Mouse (Mus musculus) cerebellum, adult 2 months (tissue): ENCODE measurements around the gene Dhx16. TPM values are rescaled to one million over a fixed set of nuclear protein-coding genes. Genes with fewer than 3 reads are reported as not detected.
A peak's percentile ranks its signal among the peaks of the same experiment; 100 is the strongest.

ENCODE experiments used
- DNase-seq, 2 experiments: peaks; one replicate each; pipeline ENCODE4 v3.0.0; 2021
- H3K27ac ChIP-seq: fragments of 200-500 bp; 2 replicates; pipeline ENCODE4 v1.5.1; 2012; ENCODE audit warnings: low read length, control low read depth, inconsistent platforms; ENCODE audit not compliant: insufficient read depth
- H3K27me3 ChIP-seq: fragments of 200-500 bp; 2 replicates; pipeline ENCODE4 v1.6.1; 2012; ENCODE audit warnings: inconsistent platforms, mild to moderate bottlenecking, low read length, moderate library complexity; ENCODE audit not compliant: control insufficient read depth, insufficient read depth
- H3K4me1 ChIP-seq: fragments of 200-500 bp; 2 replicates; pipeline ENCODE4 v1.6.1; 2011; ENCODE audit warnings: low read length; ENCODE audit not compliant: control insufficient read depth, insufficient read depth
- H3K4me3 ChIP-seq: fragments of 200-500 bp; replicated peaks from 2 replicates; pipeline ENCODE3; 2011; ENCODE audit warnings: mild to moderate bottlenecking, low read depth, low read length, control low read depth; ENCODE audit not compliant: insufficient read depth
- CTCF ChIP-seq: fragments of 200-500 bp; IDR thresholded peaks from 2 replicates; pipeline ENCODE4 v1.5.1; 2011; ENCODE audit warnings: low read depth, mild to moderate bottlenecking, control low read depth, low read length, moderate library complexity, borderline replicate concordance; ENCODE audit not compliant: insufficient read depth
- POLR2A ChIP-seq: fragments of 200-500 bp; IDR thresholded peaks from 2 replicates; pipeline ENCODE4 v1.6.1; 2011; ENCODE audit warnings: low read length, control low read depth, borderline replicate concordance; ENCODE audit not compliant: insufficient read depth
- WGBS: fragments of 180-500 bp; shearing (Covaris S2); methylation state at CpG from one replicate; pipeline ENCODE4 v1.1.7; 2018; 5-methylcytosine and 5-hydroxymethylcytosine counted together
- polyA plus RNA-seq: library from polyadenylated mRNA; depleted of rRNA; stranded (reverse); fragments of >200 nt; gene quantifications from 2 replicates; pipeline ENCODE4 v1.2.3, GENCODE M21; 2012

Dhx16 gene
- polyA plus RNA-seq, 1 experiment = 52.2 TPM

DNA sequence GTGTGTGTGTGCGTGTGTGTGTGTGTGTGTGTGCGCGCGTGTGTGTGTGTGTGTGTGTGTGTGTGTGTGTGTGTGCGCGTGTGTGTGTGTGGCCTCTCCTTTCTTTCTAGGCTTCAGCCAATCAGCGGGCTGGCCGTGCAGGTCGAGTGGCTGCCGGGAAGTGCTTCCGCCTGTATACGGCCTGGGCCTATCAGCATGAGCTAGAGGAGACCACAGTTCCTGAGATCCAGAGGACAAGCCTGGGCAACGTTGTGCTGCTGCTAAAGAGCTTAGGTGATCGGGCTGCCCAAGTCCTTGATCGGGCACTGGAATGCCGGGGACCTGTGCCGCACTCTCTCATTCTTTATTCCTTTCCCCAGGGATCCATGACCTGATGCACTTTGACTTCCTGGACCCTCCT is 8.1 kb downstream of the Dhx16 start:
- no peak for TF ChIP-seq POLR2A
- TF ChIP-seq CTCF = no peak
- Histone ChIP-seq H3K27me3 (no peaks in the 10 kb centered on the region), H3K4me1 (no peaks in the 10 kb centered on the region), H3K4me3 (no peak overlapping the region), H3K27ac (no peak overlapping the region)
- WGBS = 82% methylated on average over 10 of the region's 17 CpGs
- DNase-seq = no peak

DNA sequence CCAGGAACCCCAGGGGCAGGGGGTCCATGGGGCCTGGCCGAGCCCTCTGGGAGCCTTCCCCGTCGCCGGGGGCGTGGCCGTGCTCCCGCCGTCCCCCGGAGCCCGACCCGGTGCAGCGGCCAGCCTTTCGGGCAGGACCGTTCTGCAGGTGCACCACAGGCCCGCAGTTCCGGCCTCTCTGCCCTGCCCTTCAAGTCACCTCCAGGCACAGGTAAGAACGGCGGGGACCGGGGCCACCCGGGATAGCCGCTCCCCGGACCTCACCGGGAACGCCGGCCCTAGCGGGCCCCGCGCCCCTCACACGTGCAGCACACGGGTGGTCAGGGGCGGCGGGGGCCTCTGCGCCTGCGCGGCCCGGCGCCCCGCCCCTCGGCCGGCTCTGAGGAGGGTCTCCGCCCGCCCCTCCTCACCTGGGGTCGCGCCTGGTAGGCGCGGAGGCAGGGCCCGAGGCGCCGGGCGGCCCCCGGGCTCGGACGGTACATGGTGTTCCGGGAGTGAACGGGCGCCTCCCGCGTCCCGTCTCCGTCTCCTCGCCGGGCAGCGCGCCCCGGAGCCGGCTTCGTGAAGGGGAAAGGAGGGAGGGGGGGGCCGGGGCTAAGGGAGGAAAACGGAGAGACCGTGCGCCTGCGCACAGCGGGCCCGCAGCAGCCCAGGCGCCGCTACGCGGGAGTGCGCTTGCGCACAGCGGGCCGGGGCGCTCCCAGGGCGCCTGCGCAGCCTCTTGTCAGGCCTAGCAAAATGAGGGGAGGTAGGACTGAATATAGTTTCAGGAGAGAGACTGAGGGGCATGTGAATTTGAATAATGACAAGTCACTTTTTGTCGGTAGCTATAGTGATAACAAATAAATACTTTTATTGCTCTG is 17.4 kb downstream of the Dhx16 start, which contains the start of gene 2310061I04Rik:
Gene 2310061I04Rik (minus strand): TSS at position 651 of the 863 bp plus-strand sequence.
- Histone ChIP-seq H3K4me1 (peaks cover 18% of the 10 kb centered on the region), H3K27ac (peak within 1 kb of the TSS; percentile 98), H3K27me3 (no peaks in the 10 kb centered on the region), H3K4me3 (peak within 1 kb of the TSS; percentile 91)
- peak; percentile 94 to 95 for DNase-seq
- under 1% methylated on average over 68 of the region's 86 CpGs for WGBS
- TF ChIP-seq CTCF = no peak
- TF ChIP-seq POLR2A = peak; percentile 74; the same call in 1 of the 2 replicates

- H3K27ac ChIP-seq = peak overlapping the region; percentile 38
- H3K4me3 ChIP-seq = peak overlapping the region; percentile 91
- DNase-seq = peak in 1 of 2 experiments; percentile 54
- H3K27me3 ChIP-seq = no peaks in the 10 kb centered on the region
- 40% methylated on average over 23 of the region's 23 CpGs for WGBS
- H3K4me1 ChIP-seq = peaks cover 18% of the 10 kb centered on the region
- TF ChIP-seq CTCF (no peak), POLR2A (no peak)
These were observed 18.3 kb downstream of the Dhx16 start for GRCm38 (mm10) chr17:35897644-35898573.

- H3K27ac ChIP-seq = no peak overlapping the region
- 91% methylated on average over 3 of the region's 3 CpGs for WGBS
- no peak overlapping the region for H3K4me3 ChIP-seq
- no peak for TF ChIP-seq POLR2A
- TF ChIP-seq CTCF = no peak
- DNase-seq = no peak
- H3K27me3 ChIP-seq = no peaks in the 10 kb centered on the region
- peaks cover 12% of the 10 kb centered on the region for H3K4me1 ChIP-seq
These were observed 21.0 kb downstream of the Dhx16 start for GRCm38 (mm10) chr17:35900636-35901035.

GRCm38 (mm10) chr17:35903343-35903991 is 23.8 kb downstream of the Dhx16 start:
- Histone ChIP-seq H3K27ac (no peak overlapping the region), H3K4me1 (no peaks in the 10 kb centered on the region), H3K27me3 (no peaks in the 10 kb centered on the region), H3K4me3 (no peak overlapping the region)
- TF ChIP-seq POLR2A = no peak
- no peak for TF ChIP-seq CTCF
- 84% methylated on average over 9 of the region's 9 CpGs for WGBS
- DNase-seq = no peak

GRCm38 (mm10) chr17:35903992-35904355 is 24.4 kb downstream of the Dhx16 start:
- Histone ChIP-seq H3K27me3 (no peaks in the 10 kb centered on the region), H3K4me1 (no peaks in the 10 kb centered on the region), H3K27ac (no peak overlapping the region), H3K4me3 (no peak overlapping the region)
- no peak for DNase-seq
- TF ChIP-seq POLR2A (no peak), CTCF (no peak)
- WGBS = 87% methylated on average over 4 of the region's 4 CpGs

DNA sequence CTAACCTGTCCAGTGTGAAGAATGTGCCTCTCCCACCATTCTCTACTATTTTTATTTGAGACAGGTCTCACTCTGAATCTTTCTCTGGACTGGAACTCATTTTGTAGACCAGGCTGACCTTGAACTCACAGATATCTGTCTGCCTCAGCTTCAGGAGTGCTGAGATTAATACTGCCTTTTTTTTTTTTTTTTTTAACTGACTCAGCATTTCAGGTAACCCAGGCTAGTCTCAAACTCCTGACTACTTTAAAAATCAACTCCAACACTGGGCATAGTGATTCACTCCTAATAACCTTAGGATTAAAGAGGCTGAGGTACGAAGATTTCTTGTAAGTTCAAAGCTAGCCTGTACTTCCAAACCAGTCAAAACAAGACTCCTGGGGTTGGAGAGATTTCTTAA is 26.0 kb downstream of the Dhx16 start:
- DNase-seq = no peak
- H3K27me3 ChIP-seq = no peaks in the 10 kb centered on the region
- H3K4me1 ChIP-seq = no peaks in the 10 kb centered on the region
- TF ChIP-seq POLR2A = no peak
- no peak for TF ChIP-seq CTCF
- H3K27ac ChIP-seq = no peak overlapping the region
- WGBS = 98% methylated on average over 1 of the region's 1 CpGs
- H3K4me3 ChIP-seq = no peak overlapping the region
